Mouse (Mus musculus) testis, adult 2 months (tissue): Measurements from ENCODE around the gene Rhov.

Experiments used
- CTCF ChIP-seq: fragments of 200-500 bp; IDR thresholded peaks from 2 replicates; pipeline ENCODE4 v1.5.1; 2012; ENCODE audit warnings: low read depth, mild to moderate bottlenecking, inconsistent platforms, low read length, moderate library complexity; ENCODE audit not compliant: control insufficient read depth, insufficient read depth, insufficient replicate concordance
- POLR2A ChIP-seq: fragments of 200-500 bp; IDR thresholded peaks from 2 replicates; pipeline ENCODE4 v1.6.1; 2012; ENCODE audit warnings: low read depth, mild to moderate bottlenecking, inconsistent platforms, low read length, moderate library complexity; ENCODE audit not compliant: control insufficient read depth

DNA sequence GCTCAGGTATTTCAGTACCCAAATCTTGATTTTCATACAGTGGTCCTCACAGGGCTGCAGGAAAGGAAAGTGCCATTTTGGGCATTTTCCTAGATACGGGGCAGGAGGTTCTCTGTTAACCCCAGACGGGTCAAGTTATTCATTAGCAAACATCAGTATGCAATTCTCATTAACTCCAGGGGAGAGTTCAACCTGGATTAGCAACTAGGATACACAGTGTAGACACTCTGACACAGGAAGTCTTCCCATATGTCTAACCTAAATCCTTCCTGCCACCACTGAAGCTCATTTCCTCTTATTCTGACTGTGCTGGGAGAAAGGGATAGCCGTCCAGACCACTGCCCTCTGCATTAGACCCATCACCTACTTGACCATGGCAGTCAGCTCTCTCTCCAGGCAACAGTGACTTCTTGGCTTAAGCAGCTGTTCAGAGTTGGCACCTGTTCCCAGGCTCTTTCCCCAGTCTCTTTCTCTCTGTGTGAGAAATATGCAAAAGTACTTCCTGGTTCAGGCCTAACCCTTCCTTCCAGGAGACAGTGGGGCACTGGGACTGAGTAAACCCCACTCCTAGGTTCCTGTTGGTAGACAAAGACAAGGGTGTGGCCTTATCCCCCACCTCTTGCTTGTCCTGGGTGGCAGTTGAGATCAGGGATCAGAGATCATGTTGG, 47.1 kb upstream of the Rhov start:
- TF ChIP-seq CTCF (no peak), POLR2A (no peak)
